Mouse (Mus musculus) mouse embryonic stem cell (cell line): ENCODE data around the gene Art4.

Experiments used
- in situ Hi-C, 2 experiments: fragments of 300-500 bp; cut with MboI; formaldehyde crosslinking; loops; 1 replicate in 1 of 2; 3 replicates in 1 of 2; pipeline ENCODE4 v1.14.3; 2019 to 2020; ENCODE audit warnings: low sequenced_read_pairs in 2 of 2, low pct_unique_long_range_greater_than_20kb in 1 of 2, mixed read lengths in 1 of 2; ENCODE audit not compliant: unreplicated experiment in 1 of 2

The Art4 gene

DNA sequence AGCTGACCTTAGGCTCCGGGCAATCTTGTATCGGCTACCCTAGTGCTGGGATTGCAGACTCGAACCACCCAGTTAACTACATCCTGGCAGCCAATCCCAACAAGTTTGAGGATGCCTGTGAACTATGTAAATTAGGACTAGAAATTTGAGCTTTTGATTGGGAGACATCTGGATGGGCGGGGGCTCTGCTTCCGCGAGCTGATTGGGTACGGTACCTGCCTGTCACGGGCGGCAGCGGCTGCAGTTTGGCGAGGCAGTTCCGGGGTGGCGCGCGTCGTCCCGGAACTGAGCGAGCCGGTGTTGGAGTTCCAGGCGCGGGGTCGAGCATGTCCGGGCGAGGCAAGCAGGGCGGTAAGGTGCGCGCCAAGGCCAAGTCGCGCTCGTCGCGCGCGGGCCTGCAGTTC is 49.5 kb downstream of the Art4 start, which contains the start of gene H2afj:
TSS of gene H2afj (plus strand) at position 231 of the 404 bp plus-strand sequence.
- in situ Hi-C loops: no loop called here

DNA sequence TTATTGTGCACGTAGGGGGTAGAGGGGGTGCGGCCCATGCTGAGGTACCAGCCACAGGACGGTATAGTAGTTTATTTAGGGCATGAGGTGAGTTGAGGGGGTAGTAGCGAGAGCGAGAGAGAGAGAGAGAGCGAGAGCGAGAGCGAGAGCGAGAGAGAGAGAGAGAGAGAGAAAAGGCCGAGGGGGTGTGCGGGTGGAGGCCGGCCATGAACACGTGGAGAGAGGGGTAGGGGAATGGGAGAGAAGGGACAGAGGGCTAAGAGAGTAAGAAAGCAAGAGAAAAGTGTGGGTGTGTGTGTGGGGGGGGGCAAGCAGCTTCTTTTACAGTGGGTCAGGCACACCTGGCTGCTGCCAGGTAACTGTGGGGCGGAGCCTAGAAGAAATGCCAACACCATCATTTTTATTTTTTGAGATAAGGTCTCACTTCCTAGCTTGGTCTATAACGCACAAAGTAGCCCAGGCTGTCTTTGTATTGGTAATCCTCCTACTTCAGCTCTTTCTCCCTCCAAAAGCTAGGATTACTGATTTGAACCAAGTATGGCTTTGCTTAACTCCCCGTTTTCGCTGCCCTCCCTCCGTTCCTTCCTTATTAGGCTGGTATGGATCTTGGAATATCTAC is 50.0 kb downstream of the Art4 start:
- in situ Hi-C loops: no loop called here

GRCm38 (mm10) chr6:136806819-136807218 is 50.7 kb downstream of the Art4 start:
- in situ Hi-C loops: no loop called here

- in situ Hi-C loops: no loop called here
These were observed 52.1 kb downstream of the Art4 start for GRCm38 (mm10) chr6:136805409-136805775.

GRCm38 (mm10) chr6:136804705-136805408 is 52.7 kb downstream of the Art4 start:
- in situ Hi-C loops: no loop called here

DNA sequence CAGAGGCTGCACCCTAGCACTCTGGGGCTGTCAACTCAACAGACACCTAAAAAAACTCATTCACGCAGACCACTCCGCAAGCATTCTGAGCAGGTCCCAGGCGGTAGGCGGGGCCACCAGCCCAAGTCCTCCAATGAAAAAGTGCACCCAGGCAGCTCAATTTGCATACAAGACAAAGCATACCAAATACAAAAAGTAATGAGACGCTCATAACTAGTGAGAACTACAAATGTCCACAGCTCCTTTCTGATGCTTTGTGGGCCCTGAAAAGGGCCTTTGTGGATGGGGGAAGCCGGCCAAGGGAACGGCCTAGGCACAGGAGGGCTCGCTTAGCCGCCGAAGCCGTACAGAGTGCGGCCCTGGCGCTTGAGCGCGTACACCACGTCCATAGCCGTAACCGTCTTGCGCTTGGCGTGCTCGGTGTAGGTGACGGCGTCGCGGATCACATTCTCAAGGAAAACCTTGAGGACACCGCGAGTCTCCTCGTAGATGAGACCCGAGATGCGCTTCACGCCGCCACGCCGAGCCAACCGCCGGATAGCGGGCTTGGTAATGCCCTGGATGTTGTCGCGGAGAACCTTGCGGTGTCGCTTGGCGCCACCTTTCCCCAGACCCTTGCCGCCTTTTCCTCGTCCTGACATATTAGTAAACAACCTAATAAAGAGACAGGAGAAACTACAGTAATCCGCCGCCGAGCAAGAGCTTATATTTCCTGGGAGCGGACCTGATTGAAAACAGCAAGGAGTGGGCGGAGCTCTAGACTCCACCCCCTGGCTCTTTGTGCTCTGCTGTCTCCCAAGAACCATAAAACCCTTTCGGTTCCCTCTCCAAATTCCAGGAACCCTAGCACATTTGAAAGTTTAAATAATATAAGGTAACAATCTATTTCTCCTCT is 53.5 kb downstream of the Art4 start, which contains the start of gene Hist4h4:
TSS of gene Hist4h4 (minus strand) at position 677 of the 895 bp plus-strand sequence.
- in situ Hi-C loops: no loop called here

GRCm38 (mm10) chr6:136803093-136803738 is 54.3 kb downstream of the Art4 start:
- in situ Hi-C loops: no loop called here

- in situ Hi-C loops: no loop called here
These were observed 56.3 kb downstream of the Art4 start for GRCm38 (mm10) chr6:136801274-136801673.

- in situ Hi-C loops: no loop called here
These were observed 56.8 kb downstream of the Art4 start for GRCm38 (mm10) chr6:136800710-136801109.
